Mouse (Mus musculus): ENCODE measurements at regions not wholly inside any gene's neighbourhood (a gene's known extent, or its start where the extent isn't known, plus 50 kb on each side); places are given as distances from the start of the nearest gene placed in this dataset.
"Not testable (repeated sequence)": the region's sequence is repeated elsewhere in the genome, so short reads cannot be mapped to it uniquely, and the experiment has no call there.

DNA sequence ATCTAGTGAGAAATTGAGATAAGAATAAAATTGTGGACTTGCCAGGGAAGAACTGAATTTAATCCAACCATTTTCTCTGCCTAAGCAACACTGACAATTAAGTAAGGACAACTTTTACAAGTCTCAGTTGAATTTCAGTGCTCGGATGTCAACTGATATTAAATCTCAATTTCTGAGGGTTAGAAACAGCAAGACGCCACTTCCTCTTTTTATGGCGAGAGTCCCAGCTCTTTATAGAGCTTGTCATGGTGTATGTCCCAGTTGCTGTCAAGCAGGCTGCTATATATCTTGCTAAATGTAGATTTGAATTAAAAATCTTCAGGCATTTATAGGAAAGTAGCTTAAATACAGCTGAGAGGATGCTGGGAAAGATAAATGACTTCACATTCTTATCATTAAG, 697.8 kb upstream of the Got2 start:
- no peak for DNase-seq (ENCODE audit: inconsistent ontology term)

DNA sequence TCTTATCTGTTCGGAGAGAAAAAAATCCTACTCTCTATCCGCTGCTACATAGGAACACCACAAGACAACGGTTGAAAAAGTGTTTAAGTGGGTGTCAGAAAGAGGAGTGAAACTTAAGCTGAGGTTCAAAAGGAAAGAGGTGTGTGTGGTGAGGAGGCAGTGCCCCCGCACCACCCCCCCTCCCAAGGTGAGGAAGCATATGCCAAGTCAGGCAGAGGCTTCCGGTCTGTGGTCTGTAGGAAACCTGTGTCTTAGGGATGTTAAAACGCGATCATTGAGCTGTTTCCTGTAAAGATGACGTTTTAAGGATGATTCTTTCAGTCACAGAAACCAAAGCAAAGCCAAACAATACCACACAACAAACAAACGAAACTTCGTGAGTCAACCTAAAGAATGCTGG, 664.2 kb upstream of the Got2 start:
- no peak for DNase-seq (ENCODE audit: inconsistent ontology term)

DNA sequence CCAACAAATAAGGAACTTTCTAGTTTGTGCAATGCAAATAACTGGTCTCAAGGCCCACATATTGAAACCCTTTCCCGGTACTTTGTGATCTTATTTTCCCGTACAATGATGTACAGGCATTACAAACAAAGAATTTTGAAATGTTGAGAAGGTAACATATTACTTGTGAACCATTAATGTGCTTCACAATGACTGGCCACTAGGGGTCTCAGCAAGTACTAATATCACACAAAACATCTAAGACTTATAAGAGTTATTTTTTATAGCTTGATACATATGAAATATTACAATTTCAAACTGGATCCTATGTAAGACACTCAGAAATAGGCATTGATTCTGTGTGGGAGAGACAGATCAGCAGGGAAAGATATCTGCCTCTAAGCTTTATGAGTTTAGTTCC, 662.1 kb upstream of the Got2 start:
- DNase-seq (ENCODE audit: inconsistent ontology term): no peak

- DNase-seq (ENCODE audit: inconsistent ontology term): peak; percentile 28
Observed at GRCm38 (mm10) chr8:96548663-96549062, 660.3 kb upstream of the Got2 start.

DNA sequence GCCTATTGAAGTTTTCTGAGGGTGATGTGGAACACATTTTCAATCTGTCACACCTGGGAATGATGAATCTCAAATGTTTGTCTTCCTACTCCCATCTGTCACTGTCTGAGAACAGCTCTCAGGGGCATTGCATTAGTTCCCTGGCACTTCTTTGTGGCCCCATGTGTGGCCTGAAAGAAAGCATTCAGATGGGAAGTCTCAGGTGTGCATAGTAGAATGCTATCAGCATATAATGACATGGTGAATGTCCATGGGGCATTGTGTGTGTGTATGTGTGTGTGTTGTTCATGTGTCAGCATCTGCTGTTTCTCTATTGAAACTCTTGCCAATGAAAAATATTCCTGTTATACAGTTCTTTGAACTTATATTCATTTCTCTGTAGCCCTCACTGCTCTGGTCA, 659.8 kb upstream of the Got2 start:
- DNase-seq (ENCODE audit: inconsistent ontology term): no peak

GRCm38 (mm10) chr8:96542215-96542614, 653.9 kb upstream of the Got2 start:
- DNase-seq (ENCODE audit: inconsistent ontology term): no peak

- no peak for DNase-seq (ENCODE audit: inconsistent ontology term)
Observed at GRCm38 (mm10) chr8:96498854-96499253, 610.5 kb upstream of the Got2 start.

GRCm38 (mm10) chr8:96495406-96495805, 607.1 kb upstream of the Got2 start:
- no peak for DNase-seq (ENCODE audit: inconsistent ontology term)

- DNase-seq (ENCODE audit: inconsistent ontology term): no peak
Observed at GRCm38 (mm10) chr8:96489804-96490203, 601.5 kb upstream of the Got2 start.

- no peak for DNase-seq (ENCODE audit: inconsistent ontology term)
Observed at GRCm38 (mm10) chr8:96488741-96489453, 600.5 kb upstream of the Got2 start.

DNA sequence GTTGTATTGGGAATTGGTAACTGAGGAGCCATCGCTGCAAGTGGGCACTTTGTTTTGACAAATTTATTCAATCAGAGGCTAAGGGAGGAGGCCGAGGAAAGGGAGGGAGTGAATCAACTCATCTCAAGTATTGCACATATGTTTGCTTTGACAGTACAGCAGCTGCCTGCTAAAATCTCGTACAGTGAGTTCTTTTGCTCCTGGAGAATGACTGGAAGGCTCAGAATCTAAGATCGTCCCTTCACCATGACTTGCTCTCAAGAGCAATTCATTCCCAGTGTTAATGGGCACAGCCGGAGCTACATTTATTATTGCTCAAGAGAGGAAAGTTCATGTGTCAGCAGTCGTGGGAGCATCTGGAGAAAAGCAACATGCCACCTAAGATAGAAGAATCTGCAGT, 567.6 kb upstream of the Got2 start:
- no peak for DNase-seq (ENCODE audit: inconsistent ontology term)

DNA sequence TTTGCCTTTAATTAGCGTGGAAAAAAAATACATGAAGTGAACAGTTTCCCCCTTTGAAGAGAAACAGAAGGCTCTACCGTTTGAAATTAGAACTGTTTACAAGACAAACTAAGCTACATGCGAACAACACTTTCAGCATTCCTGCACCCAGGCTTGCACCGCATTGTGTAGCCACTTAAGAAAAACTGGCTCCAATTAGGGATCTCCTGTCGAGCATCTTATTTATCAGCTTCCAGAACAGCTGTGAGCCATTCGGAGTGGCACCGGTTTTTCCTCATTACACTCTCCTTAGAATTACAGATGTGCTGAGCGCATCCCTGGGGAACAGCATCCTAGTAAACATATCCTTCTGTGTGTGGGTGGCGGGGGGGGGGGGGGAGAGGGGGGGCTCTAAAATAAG, 567.0 kb upstream of the Got2 start:
- DNase-seq (ENCODE audit: inconsistent ontology term): peak; percentile 1

DNA sequence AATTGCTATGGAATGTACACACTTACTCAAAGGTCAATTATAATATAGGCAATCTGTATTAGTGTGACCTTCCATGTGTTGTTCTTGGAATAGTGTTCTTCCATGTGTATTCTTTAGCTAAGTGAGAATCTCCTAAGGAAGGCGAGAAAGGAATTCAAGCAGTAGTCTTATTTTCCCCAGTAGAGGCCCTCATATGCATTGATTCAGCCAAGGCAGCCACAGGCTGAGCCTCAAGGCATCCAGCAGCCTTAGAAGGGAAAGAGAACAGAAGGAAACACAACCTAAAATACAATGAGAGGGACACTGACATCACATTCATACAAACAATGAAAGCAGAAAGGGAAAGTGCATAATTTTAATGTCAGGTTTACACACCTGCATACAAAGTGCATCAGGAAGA, 541.4 kb upstream of the Got2 start:
- no peak for DNase-seq (ENCODE audit: inconsistent ontology term)

DNA sequence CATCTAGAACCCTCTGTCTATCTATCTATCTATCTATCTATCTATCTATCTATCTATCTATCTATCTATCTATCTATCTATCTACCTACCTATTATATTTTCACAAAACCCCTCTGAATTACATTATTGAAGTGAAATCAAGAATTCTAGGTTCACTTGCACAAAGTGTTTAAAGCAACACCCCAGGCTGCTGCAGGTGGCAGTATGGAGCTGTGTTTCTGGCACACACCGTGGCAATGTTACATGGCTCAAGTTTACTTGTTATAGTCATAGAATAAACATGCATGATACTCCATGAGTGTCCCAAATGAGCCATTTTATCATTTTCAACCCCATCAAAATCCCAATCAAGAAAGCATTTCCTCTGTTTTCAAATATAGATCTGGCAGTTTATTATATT, 538.6 kb upstream of the Got2 start:
- peak; percentile 3 for DNase-seq (ENCODE audit: inconsistent ontology term)

DNA sequence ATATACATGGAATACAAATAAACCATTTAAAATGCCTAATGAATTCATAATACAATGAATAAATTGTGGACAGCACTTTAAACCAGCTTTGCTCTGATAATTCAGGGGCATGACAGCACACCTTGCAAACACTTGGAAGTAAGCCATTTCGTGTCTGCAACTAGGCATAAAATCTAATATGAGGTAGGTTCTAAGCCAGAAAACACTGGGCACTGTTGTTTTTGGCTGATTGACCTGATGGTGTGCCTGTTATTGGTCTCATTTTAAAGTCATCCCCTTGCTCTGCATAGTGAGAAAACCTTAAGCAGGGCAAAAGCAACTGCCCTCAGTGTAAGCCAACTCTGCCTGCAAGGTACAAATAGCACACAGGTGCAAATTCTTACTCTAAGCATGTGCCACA, 521.3 kb upstream of the Got2 start:
- DNase-seq (ENCODE audit: inconsistent ontology term): no peak

DNA sequence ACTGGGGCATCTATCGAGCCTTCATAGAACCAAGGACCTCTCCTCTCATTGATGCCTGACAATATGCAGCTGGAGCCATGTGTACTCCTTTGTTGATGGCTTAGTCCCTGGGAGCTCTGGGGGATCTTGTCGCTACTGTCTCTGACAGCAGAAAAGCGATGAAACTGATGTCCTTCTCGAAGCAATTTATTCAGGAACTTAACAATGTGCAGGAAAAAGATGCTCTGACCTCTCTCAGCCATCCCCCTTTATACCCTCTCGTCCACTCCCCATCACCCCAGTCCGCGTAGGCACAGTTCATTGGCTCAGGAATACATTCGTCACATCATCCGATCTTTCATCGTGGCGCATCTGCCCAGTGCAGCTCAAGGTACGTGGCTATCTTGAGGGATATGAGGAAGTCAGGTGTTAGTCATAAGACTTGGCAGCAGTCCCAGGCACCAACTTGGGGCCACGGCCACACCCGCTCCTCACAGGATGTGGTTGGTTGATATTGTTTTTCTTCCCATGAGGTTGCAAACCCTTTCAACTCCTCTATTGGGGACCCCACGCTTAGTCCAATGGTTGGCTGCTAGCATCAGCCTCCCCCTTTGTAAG, 516.3 kb upstream of the Got2 start:
- DNase-seq (ENCODE audit: inconsistent ontology term): no peak

DNA sequence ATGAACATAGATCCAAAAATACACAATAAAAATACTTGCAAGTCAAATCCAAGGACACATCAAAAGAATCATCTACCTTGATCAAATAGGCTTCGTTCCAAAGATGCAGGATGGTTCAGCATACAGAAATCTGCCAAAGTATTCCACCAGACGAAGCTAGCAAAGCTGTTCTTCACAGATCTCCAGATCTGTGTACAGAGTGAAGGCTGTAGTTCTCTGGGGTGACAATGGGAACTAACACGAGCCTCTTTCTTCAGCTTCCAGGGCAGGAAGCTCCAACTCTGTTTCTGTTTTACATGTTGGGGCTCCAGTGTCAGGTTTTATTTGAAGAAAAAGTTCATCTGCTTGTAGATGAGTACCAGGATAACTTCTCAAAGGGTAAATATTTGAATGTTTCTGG, 515.3 kb upstream of the Got2 start:
- no peak for DNase-seq (ENCODE audit: inconsistent ontology term)

DNA sequence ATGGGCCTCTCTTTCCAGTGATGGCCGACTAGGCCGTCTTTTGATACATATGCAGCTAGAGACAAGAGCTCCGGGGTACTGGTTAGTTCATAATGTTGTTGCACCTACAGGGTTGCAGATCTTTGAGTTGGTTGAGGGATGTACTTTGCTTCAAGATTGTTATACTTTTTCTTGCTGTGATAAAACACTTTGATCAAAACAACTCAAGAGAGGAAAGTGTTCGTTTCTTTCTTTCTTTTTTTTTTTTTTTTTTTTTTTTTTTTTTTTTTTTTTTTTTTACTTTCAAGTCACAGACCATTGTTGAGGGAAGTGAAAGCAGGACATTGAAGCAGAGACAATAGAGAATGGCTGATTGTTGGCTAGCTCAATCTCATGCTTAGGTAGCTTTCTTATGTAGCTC, 511.0 kb upstream of the Got2 start:
- not testable (repeated sequence) for DNase-seq (ENCODE audit: inconsistent ontology term)

DNA sequence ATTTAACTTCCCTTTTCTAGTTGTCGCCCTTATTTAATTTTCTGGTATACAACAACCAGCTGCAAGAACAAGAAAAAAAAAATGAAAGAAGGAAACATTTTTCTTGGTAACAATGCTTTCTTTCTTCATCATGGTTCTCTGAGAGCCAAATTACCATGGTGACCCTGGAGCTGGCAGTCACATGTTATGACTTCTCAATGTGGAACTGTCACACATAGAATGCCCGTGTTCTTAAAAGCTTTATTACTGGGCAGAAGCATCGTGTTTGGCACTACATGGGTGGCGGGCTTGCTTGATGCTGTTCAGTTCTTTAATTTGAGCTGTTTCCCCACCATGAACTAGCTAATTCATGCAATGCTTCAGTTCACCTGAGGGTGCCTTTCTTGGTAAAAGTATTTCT, 504.7 kb upstream of the Got2 start:
- DNase-seq (ENCODE audit: inconsistent ontology term): peak; percentile 73

- no peak for DNase-seq (ENCODE audit: inconsistent ontology term)
Observed at GRCm38 (mm10) chr8:96389251-96389650, 500.9 kb upstream of the Got2 start.

- DNase-seq (ENCODE audit: inconsistent ontology term): no peak
Observed at GRCm38 (mm10) chr8:96370500-96370899, 482.2 kb upstream of the Got2 start.

GRCm38 (mm10) chr8:96362853-96363445, 474.6 kb upstream of the Got2 start:
- no peak for DNase-seq (ENCODE audit: inconsistent ontology term)

DNA sequence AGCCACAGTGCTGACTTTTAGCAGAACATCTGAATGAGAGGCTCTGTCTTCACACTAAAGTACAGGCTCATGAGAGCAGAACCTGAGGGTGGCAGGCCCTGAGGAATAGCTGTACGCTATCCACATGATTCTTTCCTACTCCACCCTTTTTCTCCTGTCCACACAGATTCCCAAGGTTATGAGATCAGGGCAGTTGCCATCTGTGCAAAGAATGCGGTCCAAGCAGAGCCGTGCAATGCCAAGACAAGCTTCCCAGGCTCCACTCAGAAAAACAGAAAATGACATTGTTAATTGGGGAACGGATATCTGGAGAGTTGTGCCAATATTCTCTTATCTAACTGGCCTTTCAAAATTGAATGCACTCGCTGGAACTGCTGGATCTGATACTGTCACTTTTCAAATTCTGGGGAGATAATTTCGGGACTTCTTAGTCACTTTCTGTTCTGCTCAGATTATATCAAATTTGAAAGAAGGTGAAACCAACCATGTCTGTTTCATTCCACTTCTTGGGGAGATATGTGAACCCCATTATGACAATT, 462.3 kb upstream of the Got2 start:
- DNase-seq (ENCODE audit: inconsistent ontology term): peak; percentile 70

All from Muller cell, postnatal 12 days (primary cell).